Mouse (Mus musculus) skeletal muscle tissue, adult 2 months (tissue): ENCODE results near the gene Wdr49.
"Not testable (repeated sequence)": the region's sequence is repeated elsewhere in the genome, so short reads cannot be mapped to it uniquely, and the experiment has no call there.

Experiments used
- DNase-seq: peaks from one replicate; pipeline ENCODE4 v3.0.0-alpha.2; 2012; ENCODE audit warnings: low read depth, low spot score

Gene Wdr49

GRCm38 (mm10) chr3:75304621-75305020 lies 177.3 kb downstream of the Wdr49 start:
- DNase-seq, result no peak

DNA sequence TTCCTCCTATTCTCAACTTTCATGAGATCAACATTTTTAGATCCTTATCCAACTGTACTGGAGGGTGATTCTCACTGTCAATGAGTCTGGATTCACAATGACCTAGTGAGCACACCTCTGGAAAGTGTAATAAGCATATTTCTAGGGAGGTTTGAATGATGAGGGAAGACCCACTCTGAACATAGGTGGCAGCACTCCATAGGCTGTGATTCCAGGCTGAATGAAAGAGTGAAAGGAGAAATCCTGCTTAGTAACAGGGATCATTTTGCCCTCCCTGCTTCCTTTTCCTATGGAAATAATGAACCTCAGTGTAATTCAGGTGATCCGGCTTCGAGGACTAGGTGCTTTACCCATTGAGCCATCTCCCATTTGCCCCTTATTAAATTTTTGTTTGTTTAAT lies 180.9 kb downstream of the Wdr49 start:
- DNase-seq, result no peak

DNA sequence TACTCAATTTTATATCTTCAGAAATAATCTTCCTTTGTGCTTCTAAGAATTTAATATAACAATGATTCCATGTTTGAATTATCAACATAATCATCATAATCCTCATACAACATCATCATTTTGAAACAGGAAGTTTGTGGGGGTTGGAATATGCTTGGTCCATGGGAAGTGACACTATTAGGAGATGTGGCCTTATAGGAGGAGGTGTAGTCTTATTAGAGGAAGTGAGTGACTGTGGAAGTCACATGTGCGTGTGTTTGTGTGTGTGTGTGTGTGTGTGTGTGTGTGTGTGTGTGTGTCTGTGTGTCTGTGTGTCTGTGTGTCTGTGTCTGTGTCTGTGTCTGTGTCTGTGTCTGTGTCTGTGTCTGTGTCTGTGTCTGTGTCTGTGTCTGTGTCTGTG lies 182.5 kb downstream of the Wdr49 start:
- not testable (repeated sequence) for DNase-seq

DNA sequence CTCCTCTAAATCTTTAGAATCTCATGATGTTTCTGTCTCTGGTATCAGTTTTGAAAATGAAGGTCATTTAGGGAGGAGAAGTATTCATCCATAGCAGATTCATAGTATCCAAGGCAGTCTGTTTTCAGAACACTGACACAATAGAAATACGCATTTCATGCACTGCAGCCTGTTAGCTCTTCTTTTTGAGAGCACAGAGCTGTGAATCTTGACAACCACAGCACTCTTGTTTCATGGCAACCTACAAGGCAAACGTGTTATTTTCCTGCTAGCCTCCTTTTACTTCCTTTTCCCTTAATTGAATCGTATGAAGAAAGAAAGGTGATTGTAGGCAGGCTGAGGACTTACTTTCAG lies 184.2 kb downstream of the Wdr49 start:
- DNase-seq, result no peak

DNA sequence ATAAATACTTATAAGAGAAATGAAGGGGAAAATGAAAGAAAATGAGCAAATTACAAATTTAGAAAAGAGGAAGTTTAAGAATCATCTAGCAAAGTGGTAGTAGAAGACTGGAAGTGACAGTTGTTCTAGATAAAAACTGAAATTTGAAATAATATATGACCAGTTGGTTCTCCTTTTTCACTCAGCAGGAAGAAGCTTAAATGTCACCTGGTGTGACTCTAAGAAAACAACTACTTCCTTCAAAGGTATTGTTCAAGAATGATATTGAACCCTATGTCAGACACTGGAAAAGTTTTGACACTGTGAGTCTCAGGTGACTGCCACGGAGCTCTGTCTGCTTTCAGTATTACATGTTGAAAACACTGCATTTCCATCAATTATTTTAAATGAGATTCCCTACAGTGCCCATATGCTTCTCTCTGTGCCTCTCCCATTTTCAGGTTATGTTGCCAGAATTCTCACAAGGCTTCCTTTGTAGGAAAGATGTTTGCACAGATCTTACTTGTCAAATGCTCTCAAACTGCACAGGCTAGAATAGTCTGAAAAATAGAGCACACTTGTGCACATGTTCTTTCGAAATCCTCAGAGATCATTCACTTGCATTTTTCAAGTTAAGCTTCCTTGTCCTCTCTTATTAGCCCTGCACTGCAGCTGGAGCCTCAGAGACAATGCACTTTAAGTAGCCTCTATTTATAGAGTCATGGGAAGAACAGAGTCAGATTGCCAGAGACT lies 184.8 kb downstream of the Wdr49 start:
- DNase-seq, result no peak

DNA sequence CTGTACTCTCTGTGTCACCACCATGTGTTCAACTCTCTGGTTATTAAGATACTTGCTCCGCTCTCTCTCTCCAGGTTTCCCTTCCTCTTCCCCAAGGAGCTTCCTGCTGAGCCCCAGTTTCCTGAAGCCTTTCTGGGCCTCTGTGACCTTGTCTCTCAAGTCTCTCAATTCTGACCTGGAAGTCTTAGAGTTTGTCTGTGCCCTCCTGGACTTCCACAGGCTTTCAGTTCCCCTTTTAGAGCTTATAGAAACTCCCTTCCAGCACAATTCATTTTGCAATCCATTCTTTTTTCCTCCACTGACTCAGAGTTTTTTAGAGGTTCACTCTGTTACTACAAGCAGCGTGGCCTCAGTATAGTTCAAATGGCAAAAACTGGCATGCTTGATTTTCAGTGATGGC lies 188.7 kb downstream of the Wdr49 start:
- DNase-seq, result no peak

DNA sequence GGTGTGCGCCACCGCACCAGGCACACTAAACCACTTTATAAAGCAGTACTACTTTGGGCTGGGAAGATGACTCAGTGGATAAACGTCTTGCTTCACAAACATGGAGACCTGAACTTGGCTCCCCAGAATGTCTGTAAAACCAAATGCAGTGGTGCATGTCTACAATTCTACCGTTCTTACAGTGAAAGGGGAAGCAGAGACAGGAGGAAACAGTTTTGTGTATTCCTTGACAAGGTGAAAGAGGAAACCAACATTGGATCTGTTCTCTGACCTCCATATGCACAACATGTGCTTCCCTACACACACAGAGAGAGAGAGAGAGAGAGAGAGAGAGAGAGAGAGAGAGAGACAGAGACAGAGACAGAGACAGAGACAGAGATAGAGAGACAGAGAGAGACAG lies 204.5 kb downstream of the Wdr49 start:
- DNase-seq, result no peak

DNA sequence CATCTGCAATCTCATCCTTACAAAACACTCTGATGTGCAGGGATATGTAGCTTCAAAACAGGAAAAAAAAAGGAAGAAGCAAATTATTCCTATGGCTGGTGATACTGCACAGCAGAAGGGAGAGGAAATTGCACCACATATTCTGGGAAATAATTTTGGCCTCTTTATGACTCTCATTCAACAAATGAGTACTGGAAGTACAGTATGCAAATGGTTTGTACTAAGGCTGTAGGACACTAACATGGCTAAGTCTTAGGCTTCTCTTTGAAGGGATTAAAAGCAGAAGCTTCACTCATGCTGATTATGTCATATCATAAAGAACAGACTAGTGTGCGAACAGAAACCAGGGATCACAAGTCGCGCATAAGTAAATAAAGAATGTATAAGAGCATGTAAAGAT lies 205.4 kb downstream of the Wdr49 start:
- DNase-seq, result no peak

DNA sequence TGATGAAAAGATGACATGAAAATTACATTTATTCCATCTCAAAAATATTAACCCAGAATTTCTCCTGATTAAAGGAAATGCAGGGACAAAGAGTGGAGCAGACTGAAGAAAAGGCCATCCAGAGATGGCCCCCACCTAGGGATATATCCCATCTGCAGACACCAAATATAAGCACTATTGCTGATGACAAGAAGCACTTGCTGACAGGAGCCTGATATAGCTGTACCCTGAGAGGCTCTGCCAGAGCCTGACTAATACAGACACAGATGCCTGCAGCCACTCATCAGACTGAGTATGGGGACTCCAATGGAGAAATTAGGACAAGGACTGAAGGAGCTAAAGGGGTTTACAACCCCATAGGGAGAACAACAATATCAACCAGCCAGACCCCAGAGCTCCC lies 206.8 kb downstream of the Wdr49 start:
- no peak for DNase-seq

DNA sequence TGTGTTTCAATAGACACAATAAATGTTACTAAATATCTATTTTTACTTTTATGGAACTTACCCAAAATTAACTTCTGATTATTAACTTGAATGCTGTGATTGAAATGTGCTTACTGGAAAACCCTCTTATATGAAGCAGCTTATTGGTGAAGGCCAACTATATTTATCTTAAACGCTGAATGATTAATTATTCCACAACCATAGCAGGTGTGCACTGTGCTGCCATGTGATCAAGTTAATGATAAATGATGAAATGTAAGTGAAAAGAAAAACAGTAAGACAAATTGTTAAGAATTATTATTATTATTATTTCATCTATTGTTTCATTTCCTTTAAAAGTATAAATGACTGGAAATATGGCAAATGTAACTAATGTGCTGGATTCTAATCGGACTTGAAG lies 212.0 kb downstream of the Wdr49 start, which contains the start of gene Serpini2:
Serpini2 (minus strand) TSS at position 101 of the 400 bp plus-strand sequence.
- no peak for DNase-seq

- DNase-seq, result no peak
Measured at GRCm38 (mm10) chr3:75259356-75259755, 222.6 kb downstream of the Wdr49 start.
